Mouse (Mus musculus) activated CD4-positive, CD25-positive, alpha-beta regulatory T cell (primary cell): ENCODE data around the gene Dock3. TPM values are rescaled to one million over a fixed set of nuclear protein-coding genes. Genes with fewer than 3 reads are reported as not detected.

Experiments used
- polyA plus RNA-seq, 2 experiments: library from polyadenylated mRNA; unstranded; fragments of 100-300 nt; shearing (Covaris generic); gene quantifications; one replicate each; pipeline ENCODE4 v1.2.1; 2017

Dock3 gene
- polyA plus RNA-seq, result under 1 TPM in 1 of 2 experiments, not detected in 1; 0.80 TPM

DNA sequence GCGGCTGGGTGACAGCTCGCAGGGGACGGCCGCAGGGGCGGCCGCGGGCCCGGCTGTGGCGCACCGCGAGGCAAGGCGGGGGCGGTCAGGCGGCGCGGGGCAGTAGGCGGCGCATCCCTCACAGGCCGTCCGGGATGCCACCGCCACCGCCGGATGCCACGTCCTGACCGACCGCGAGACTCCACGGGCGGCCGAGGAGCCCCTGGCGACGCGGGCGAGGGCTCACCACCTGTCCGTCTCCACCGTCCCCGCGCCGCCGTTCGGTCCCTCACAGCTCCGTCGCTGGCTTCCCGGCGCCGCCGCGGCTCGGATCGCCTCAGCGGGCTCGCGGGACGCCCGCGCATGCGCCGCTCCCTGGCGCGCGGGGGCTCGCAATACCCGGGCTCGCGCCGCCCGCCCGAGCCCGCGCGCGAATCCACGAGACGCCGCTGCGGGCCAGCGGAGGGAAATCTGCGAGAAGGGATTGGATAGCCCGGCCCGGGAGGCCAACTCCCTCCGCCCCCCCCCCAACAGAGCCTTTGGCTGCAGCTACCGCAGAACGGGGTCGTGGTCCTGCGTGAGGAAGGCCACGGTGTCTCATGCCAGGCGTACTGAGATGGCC, at the start of gene Dock3:
Gene Dock3 (minus strand): TSS at position 371 of the 601 bp plus-strand sequence.

DNA sequence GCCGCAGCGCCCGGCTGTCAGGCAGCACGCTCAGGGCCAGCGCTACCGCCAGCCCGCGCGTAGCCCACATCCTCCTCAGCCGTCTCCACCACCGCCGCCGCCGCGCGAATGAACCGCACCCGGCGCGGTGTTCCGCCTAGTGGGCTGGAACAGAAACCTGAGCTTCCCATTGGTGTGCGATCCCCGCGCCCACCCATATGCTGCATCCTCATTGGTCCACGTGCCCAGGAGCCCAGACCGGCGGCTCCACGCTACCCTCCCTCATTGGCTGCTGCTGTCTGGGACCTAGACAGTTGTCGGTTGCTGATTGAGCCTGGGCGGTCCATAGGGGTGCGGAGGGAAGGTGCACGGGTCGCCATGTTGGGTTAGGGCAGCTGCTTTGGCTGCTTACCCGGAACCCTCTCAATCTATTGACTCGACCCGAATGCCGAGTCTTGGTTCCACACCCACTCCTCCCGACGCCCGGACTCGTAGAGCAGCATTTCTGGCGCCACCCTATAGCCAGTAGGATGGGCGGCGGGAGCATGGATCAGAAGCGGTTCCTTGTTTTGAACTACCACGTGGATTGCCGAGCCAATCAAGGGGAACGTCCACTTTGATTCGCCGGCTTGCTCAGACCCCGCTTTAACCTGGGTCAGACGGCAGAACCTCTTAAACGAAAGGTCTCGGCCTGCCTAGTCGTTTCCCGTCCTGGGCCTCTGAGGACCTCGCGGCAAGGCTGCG, 339.7 kb downstream of the Dock3 start, which contains the start of gene Manf:
Gene Manf (minus strand): TSS at position 151 of the 723 bp plus-strand sequence.

DNA sequence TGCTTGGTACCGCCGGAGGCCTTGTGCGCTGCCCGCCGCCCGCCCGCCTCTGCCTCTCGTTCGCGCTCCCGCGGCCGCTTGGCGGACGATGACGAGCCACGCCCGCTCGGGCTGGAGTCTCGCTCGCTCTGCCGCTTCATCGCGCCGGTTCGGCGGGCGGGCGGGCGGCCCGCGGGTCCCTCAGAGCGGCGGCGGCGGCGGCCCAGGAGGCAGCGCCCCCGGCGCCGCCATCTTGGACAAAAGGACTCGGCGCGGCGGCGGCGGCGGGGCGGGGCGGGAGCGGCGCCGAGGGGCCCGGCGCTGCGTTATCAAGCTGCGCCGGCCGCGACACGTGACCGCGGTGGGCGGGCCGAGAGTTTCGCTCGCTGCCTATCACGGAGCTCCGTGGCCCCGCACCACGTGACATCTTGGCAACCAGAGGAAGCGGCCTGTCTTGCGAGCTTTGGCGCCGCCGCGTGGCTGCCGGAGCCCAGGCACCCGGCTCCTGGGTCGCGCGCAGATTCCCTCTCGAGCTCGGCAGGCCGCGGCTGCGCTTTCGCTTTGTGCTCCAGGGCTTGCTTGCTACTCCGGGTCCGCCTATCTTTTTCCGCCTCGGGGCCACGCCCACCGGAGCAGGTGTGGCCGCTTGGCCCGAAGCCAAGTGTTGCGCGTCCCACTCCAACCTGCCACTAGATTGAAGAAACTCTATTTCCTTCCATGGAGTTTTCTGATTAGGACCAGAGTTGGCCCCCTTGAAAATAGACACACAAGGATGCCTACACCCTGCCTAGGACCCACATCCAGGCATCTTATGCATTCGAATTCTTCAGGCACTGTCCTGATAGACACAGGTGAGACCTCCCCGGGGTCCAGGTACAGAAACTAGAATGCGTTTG, 344.6 kb downstream of the Dock3 start, which contains the start of gene Rbm15b:
Gene Rbm15b (minus strand): TSS at position 601 of the 875 bp plus-strand sequence.

Other genes with a start within 250 kb of the Dock3 start
- 100 to 1,000 TPM; 112 to 138 TPM for gene Mapkapk3, start 58.0 kb upstream of the Dock3 start, polyA plus RNA-seq
- 100 to 1,000 TPM; 233 to 348 TPM for gene Cish, start 64.1 kb upstream of the Dock3 start, polyA plus RNA-seq
- 10 to 100 TPM; 27.5 to 29.5 TPM for gene Hemk1, start 106.4 kb upstream of the Dock3 start, polyA plus RNA-seq
- gene 6430571L13Rik, start 108.7 kb upstream of the Dock3 start, polyA plus RNA-seq, result 1 to 10 TPM; 4.2 to 7.3 TPM
- under 1 TPM; 0.44 to 0.79 TPM for gene Cacna2d2, start 167.7 kb upstream of the Dock3 start, polyA plus RNA-seq